Mouse (Mus musculus) gastrocnemius, adult 8-10 months (tissue): ENCODE results near the gene Ptpn6. TPM values are rescaled to one million over a fixed set of nuclear protein-coding genes. Genes with fewer than 3 reads are reported as not detected.
A peak's percentile ranks its signal among the peaks of the same experiment; 100 is the strongest.

ENCODE experiments used
- DNase-seq, 2 experiments: peaks; one replicate each; pipeline ENCODE4 v3.0.0; 2022; ENCODE audit warnings: low spot score in 2 of 2
- total RNA-seq, 4 experiments: library from RNA; stranded (reverse); gene quantifications; 2 replicates each; pipeline ENCODE4 v1.2.4; 2022

The Ptpn6 gene
- total RNA-seq, 4 experiments from 2014 or later = 0.80 to 2.0 (median 1.2) TPM

- DNase-seq = no peak
Observed at GRCm38 (mm10) chr6:124729850-124730705, 8.4 kb downstream of the Ptpn6 start.

GRCm38 (mm10) chr6:124728621-124729020 is 9.9 kb downstream of the Ptpn6 start:
- no peak for DNase-seq

- DNase-seq = no peak
Observed at GRCm38 (mm10) chr6:124724472-124724871, 14.0 kb downstream of the Ptpn6 start.

GRCm38 (mm10) chr6:124723541-124723940 is 15.0 kb downstream of the Ptpn6 start:
- DNase-seq = no peak

GRCm38 (mm10) chr6:124722876-124723473 is 15.5 kb downstream of the Ptpn6 start:
- DNase-seq = no peak

- no peak for DNase-seq
Observed at GRCm38 (mm10) chr6:124720904-124721303, 17.6 kb downstream of the Ptpn6 start.

GRCm38 (mm10) chr6:124719354-124719978 is 19.0 kb downstream of the Ptpn6 start:
- DNase-seq = no peak

- no peak for DNase-seq
Observed at GRCm38 (mm10) chr6:124718703-124719102, 19.8 kb downstream of the Ptpn6 start.

- no peak for DNase-seq
Observed at GRCm38 (mm10) chr6:124717968-124718367, 20.5 kb downstream of the Ptpn6 start.

GRCm38 (mm10) chr6:124716864-124717490 is 21.5 kb downstream of the Ptpn6 start:
- no peak for DNase-seq

- no peak for DNase-seq
Observed at GRCm38 (mm10) chr6:124712918-124713317, 25.6 kb downstream of the Ptpn6 start.

- peak; percentile 96 to 97 for DNase-seq
Observed at GRCm38 (mm10) chr6:124711824-124712782, 26.4 kb downstream of the Ptpn6 start, which contains the start of the genes Emg1 and Phb2. Emg1 (minus strand) TSS chr6:124712178. Phb2 (plus strand) TSS chr6:124712336.

GRCm38 (mm10) chr6:124708289-124708889 is 30.1 kb downstream of the Ptpn6 start:
- no peak for DNase-seq

GRCm38 (mm10) chr6:124706061-124706627 is 32.4 kb downstream of the Ptpn6 start:
- DNase-seq = no peak

GRCm38 (mm10) chr6:124704417-124704816 is 34.1 kb downstream of the Ptpn6 start:
- DNase-seq = no peak

- no peak for DNase-seq
Observed at GRCm38 (mm10) chr6:124703789-124704188, 34.7 kb downstream of the Ptpn6 start.

GRCm38 (mm10) chr6:124702784-124703103 is 35.8 kb downstream of the Ptpn6 start:
- peak; percentile 35 to 48 for DNase-seq

- DNase-seq = no peak
Observed at GRCm38 (mm10) chr6:124702102-124702783, 36.3 kb downstream of the Ptpn6 start.

GRCm38 (mm10) chr6:124701338-124701737 is 37.2 kb downstream of the Ptpn6 start:
- no peak for DNase-seq
